ENCODE assay signal across 18 mouse cellular contexts in genomic region chr14:27826829-27827228, GRCm38 (mm10).
"Had no signal": no experiment of that assay in that cellular context is flagged by ENCODE, and none has a peak within 500 bp of the region (broad histone marks: within the 10 kb centered on the region; RNA-seq: fewer than 3 reads in every experiment).

No protein-coding gene starts in this region.

- DNase-seq: lung, adult 18-20 months; lung, embryonic 14.5 days; lung, postnatal 10 days; lung, postnatal 4 days; midbrain, embryonic 14.5 days; retina, postnatal 1 day; right cerebral cortex, adult 18-20 months; right cerebral cortex, postnatal 25 days; right cerebral cortex, postnatal 4 days; thymus, adult 18-20 months; thymus, postnatal 14 days; thymus, postnatal 36 days had no signal

- H3K4me3 ChIP-seq: midbrain, embryonic 10.5 days; midbrain, embryonic 12.5 days; myocyte; neural tube, embryonic 13.5 days; neural tube, embryonic 15.5 days; stomach, embryonic 15.5 days had no signal

- H3K27ac ChIP-seq: midbrain, embryonic 10.5 days; midbrain, embryonic 12.5 days; neural tube, embryonic 13.5 days; neural tube, embryonic 15.5 days; stomach, embryonic 15.5 days had no signal
